Mouse (Mus musculus): ENCODE measurements around the gene Tcte1.

DNA sequence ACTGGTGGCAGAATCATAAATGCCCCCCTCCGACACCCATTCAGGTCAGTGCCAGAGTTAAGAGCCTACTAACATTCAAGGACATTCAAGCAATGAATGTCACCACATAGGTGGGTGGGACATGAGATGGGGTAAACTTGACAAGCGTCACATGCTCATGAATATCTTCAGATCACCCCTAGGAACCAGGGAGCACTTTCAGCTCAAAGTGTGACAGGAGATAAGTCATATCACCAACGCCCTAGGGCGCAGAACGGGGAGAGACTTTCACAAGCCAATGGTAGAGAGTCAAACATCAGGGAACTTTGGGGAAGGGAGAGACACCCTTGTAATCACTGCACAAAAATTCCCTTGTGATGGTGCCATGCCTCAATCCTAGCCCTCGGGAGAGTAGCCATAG is 59.0 kb downstream of the Tcte1 start:
- TF ChIP-seq CTCF (IDR thresholded peaks at IDR 0.05; ENCODE audit: low read depth, low read length) (no peak), POLR2A (IDR thresholded peaks at IDR 0.05; ENCODE audit: borderline replicate concordance, low read depth, low read length) (no peak)

Measured in bone marrow macrophage, adult 2 months (primary cell).